Mouse (Mus musculus): ENCODE measurements around the gene Fbln1. TPM values are rescaled to one million over a fixed set of nuclear protein-coding genes. Genes with fewer than 3 reads are reported as not detected.

Fbln1 gene
- polyA plus RNA-seq, 1 experiment = 32.4 TPM

DNA sequence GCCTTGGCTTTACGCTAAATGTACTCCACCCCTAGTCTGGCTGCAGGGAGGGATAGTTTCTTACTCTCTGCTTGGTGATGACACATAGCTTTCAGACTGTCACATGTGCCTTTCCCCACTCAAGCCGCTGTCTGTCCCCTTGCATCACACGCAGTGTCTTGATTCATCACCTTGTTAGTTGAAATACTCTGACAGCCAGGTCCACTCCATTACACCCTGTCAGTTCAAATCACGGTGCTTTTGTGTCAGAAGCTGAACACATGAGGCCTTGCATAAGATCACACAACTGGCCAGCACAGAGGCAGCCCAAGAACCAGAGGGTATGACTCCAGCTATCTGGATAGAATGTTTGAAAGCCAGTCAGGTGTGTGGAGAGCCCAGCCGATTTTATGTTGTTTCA lies 73.2 kb downstream of the Fbln1 start:
- Histone ChIP-seq H3K4me3 (ENCODE audit: insufficient read depth, poor library complexity, severe bottlenecking) (no peak overlapping the region), H3K79me2 (ENCODE audit: control insufficient read depth, insufficient read depth) (no peaks in the 10 kb centered on the region), H3ac (ENCODE audit: control insufficient read depth, insufficient read length, low read depth) (no peak overlapping the region), H3K27me3 (ENCODE audit: control insufficient read depth, insufficient read depth, insufficient read length) (no peaks in the 10 kb centered on the region), H3K36me3 (ENCODE audit: control insufficient read depth, insufficient read depth) (no peaks in the 10 kb centered on the region), H3K79me3 (ENCODE audit: low read depth) (no peaks in the 10 kb centered on the region)
- no peak for TF ChIP-seq USF1 (IDR thresholded peaks at IDR 0.05; ENCODE audit: low read depth)
- TF ChIP-seq MYOG (IDR thresholded peaks at IDR 0.05; ENCODE audit: control insufficient read depth, extremely low read depth, insufficient read length) = no peak
- TF ChIP-seq CTCF (IDR thresholded peaks at IDR 0.05; ENCODE audit: control insufficient read depth, insufficient read depth, insufficient read length) = no peak
- TF ChIP-seq MYOD1 (IDR thresholded peaks at IDR 0.05; ENCODE audit: control insufficient read depth, insufficient read length, low read depth) = no peak
- TF ChIP-seq FOSL1 (IDR thresholded peaks at IDR 0.05; ENCODE audit: insufficient read depth, low read length, poor library complexity, severe bottlenecking) = no peak
- TF ChIP-seq CEBPB (IDR thresholded peaks at IDR 0.05; ENCODE audit: low read depth) = no peak

- Histone ChIP-seq H3K79me3 (ENCODE audit: low read depth) (no peaks in the 10 kb centered on the region), H3K79me2 (ENCODE audit: control insufficient read depth, insufficient read depth) (no peaks in the 10 kb centered on the region), H3K36me3 (ENCODE audit: control insufficient read depth, insufficient read depth) (no peaks in the 10 kb centered on the region), H3K4me3 (ENCODE audit: insufficient read depth, poor library complexity, severe bottlenecking) (no peak overlapping the region), H3ac (ENCODE audit: control insufficient read depth, insufficient read length, low read depth) (no peak overlapping the region), H3K27me3 (ENCODE audit: control insufficient read depth, insufficient read depth, insufficient read length) (no peaks in the 10 kb centered on the region)
- no peak for TF ChIP-seq FOSL1 (IDR thresholded peaks at IDR 0.05; ENCODE audit: insufficient read depth, low read length, poor library complexity, severe bottlenecking)
- TF ChIP-seq MYOG (IDR thresholded peaks at IDR 0.05; ENCODE audit: control insufficient read depth, extremely low read depth, insufficient read length) = no peak
- peak; percentile 60 for TF ChIP-seq CEBPB (IDR thresholded peaks at IDR 0.05; ENCODE audit: low read depth)
Measured at GRCm38 (mm10) chr15:85282021-85282420, 76.3 kb downstream of the Fbln1 start.

DNA sequence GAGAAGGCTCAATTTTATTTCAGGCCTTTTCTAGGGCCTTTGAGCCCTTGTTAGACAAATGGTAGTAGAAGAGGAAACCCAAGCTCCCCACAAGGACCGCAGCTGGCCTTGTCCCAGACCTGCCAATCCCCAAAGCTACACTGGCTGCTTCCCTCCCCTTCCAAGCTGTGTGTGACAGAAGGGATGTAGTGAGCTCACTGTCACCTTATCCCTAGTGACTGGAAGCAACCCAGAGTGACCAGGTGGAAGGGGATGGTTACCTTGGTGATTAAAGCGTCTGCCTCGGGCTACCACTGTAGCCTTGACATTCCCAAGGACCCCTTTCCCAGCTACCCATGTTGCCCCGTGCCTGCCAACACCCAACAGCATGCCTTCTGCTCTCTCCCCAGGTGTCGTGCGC lies 78.9 kb downstream of the Fbln1 start:
- no peaks in the 10 kb centered on the region for H3K36me3 ChIP-seq (ENCODE audit: control insufficient read depth, insufficient read depth)
- H3ac ChIP-seq (ENCODE audit: control insufficient read depth, insufficient read length, low read depth) = no peak overlapping the region
- no peaks in the 10 kb centered on the region for H3K27me3 ChIP-seq (ENCODE audit: control insufficient read depth, insufficient read depth, insufficient read length)
- H3K79me3 ChIP-seq (ENCODE audit: low read depth) = no peaks in the 10 kb centered on the region
- TF ChIP-seq MYOD1 (IDR thresholded peaks at IDR 0.05; ENCODE audit: control insufficient read depth, insufficient read length, low read depth) (no peak), USF1 (IDR thresholded peaks at IDR 0.05; ENCODE audit: low read depth) (no peak), FOSL1 (IDR thresholded peaks at IDR 0.05; ENCODE audit: insufficient read depth, low read length, poor library complexity, severe bottlenecking) (no peak), MYOG (IDR thresholded peaks at IDR 0.05; ENCODE audit: control insufficient read depth, extremely low read depth, insufficient read length) (no peak), MAX (IDR thresholded peaks at IDR 0.05) (no peak), CEBPB (IDR thresholded peaks at IDR 0.05; ENCODE audit: low read depth) (no peak), CTCF (IDR thresholded peaks at IDR 0.05; ENCODE audit: control insufficient read depth, insufficient read depth, insufficient read length) (no peak)
- H3K79me2 ChIP-seq (ENCODE audit: control insufficient read depth, insufficient read depth) = no peaks in the 10 kb centered on the region
- H3K4me3 ChIP-seq (ENCODE audit: insufficient read depth, poor library complexity, severe bottlenecking) = no peak overlapping the region

- Histone ChIP-seq H3K4me3 (ENCODE audit: insufficient read depth, poor library complexity, severe bottlenecking) (no peak overlapping the region), H3K36me3 (ENCODE audit: control insufficient read depth, insufficient read depth) (no peaks in the 10 kb centered on the region), H3ac (ENCODE audit: control insufficient read depth, insufficient read length, low read depth) (no peak overlapping the region), H3K79me2 (ENCODE audit: control insufficient read depth, insufficient read depth) (no peaks in the 10 kb centered on the region), H3K27me3 (ENCODE audit: control insufficient read depth, insufficient read depth, insufficient read length) (peaks cover 16% of the 10 kb centered on the region), H3K79me3 (ENCODE audit: low read depth) (no peaks in the 10 kb centered on the region)
- no peak for TF ChIP-seq CTCF (IDR thresholded peaks at IDR 0.05; ENCODE audit: control insufficient read depth, insufficient read depth, insufficient read length)
- no peak for TF ChIP-seq USF1 (IDR thresholded peaks at IDR 0.05; ENCODE audit: low read depth)
- no peak for TF ChIP-seq MAX (IDR thresholded peaks at IDR 0.05)
- TF ChIP-seq MYOG (IDR thresholded peaks at IDR 0.05; ENCODE audit: control insufficient read depth, extremely low read depth, insufficient read length) = no peak
- no peak for TF ChIP-seq FOSL1 (IDR thresholded peaks at IDR 0.05; ENCODE audit: insufficient read depth, low read length, poor library complexity, severe bottlenecking)
- TF ChIP-seq CEBPB (IDR thresholded peaks at IDR 0.05; ENCODE audit: low read depth) = no peak
- no peak for TF ChIP-seq MYOD1 (IDR thresholded peaks at IDR 0.05; ENCODE audit: control insufficient read depth, insufficient read length, low read depth)
Measured at GRCm38 (mm10) chr15:85294632-85295031, 88.9 kb downstream of the Fbln1 start.

DNA sequence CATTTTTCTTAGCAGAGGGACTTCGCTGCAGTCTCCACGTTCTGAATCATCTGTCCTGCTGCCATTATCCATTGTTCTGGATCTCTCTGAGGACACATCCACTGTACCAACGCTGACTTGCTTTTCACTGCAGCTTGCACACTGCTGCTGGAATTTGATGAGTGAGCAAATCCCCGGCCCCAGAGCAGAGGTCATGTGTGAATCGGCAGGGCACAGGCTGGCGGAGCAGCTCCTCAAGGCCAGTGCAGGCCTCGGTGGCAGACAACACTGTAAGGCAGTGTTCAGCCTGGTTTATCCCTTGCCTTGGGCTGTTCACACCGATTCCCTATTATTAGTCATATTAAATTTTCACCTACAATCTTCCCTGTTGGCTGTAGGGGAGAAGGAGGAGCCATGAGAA lies 89.8 kb downstream of the Fbln1 start:
- H3K79me3 ChIP-seq (ENCODE audit: low read depth) = no peaks in the 10 kb centered on the region
- H3ac ChIP-seq (ENCODE audit: control insufficient read depth, insufficient read length, low read depth) = no peak overlapping the region
- H3K27me3 ChIP-seq (ENCODE audit: control insufficient read depth, insufficient read depth, insufficient read length) = peaks cover 16% of the 10 kb centered on the region
- no peaks in the 10 kb centered on the region for H3K36me3 ChIP-seq (ENCODE audit: control insufficient read depth, insufficient read depth)
- no peak overlapping the region for H3K4me3 ChIP-seq (ENCODE audit: insufficient read depth, poor library complexity, severe bottlenecking)
- no peak for TF ChIP-seq MAX (IDR thresholded peaks at IDR 0.05)
- TF ChIP-seq MYOD1 (IDR thresholded peaks at IDR 0.05; ENCODE audit: control insufficient read depth, insufficient read length, low read depth) = no peak
- no peak for TF ChIP-seq CTCF (IDR thresholded peaks at IDR 0.05; ENCODE audit: control insufficient read depth, insufficient read depth, insufficient read length)
- no peak for TF ChIP-seq CEBPB (IDR thresholded peaks at IDR 0.05; ENCODE audit: low read depth)
- TF ChIP-seq FOSL1 (IDR thresholded peaks at IDR 0.05; ENCODE audit: insufficient read depth, low read length, poor library complexity, severe bottlenecking) = no peak
- TF ChIP-seq MYOG (IDR thresholded peaks at IDR 0.05; ENCODE audit: control insufficient read depth, extremely low read depth, insufficient read length) = no peak
- TF ChIP-seq USF1 (IDR thresholded peaks at IDR 0.05; ENCODE audit: low read depth) = no peak
- H3K79me2 ChIP-seq (ENCODE audit: control insufficient read depth, insufficient read depth) = no peaks in the 10 kb centered on the region

DNA sequence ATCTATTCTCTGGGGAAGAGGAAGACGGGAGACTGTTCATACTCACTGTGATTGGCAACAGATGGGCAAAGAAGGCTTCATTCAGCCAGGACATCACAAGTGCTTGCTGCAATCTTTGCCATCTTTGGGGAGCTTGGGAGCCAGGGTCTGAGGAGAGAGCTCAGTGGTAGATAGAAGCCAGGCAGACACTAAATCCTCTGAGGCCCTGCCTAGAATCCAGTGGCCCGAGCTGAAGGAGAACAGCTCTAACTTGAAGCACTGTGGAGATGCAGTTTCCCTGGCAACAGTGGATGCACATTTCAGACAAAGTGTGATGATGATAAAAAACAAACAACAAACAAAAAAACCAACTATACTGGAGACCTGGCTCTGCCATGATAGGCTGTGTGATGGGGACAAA lies 90.2 kb downstream of the Fbln1 start:
- H3ac ChIP-seq (ENCODE audit: control insufficient read depth, insufficient read length, low read depth) = no peak overlapping the region
- H3K27me3 ChIP-seq (ENCODE audit: control insufficient read depth, insufficient read depth, insufficient read length) = peaks cover 16% of the 10 kb centered on the region
- no peak overlapping the region for H3K4me3 ChIP-seq (ENCODE audit: insufficient read depth, poor library complexity, severe bottlenecking)
- no peaks in the 10 kb centered on the region for H3K36me3 ChIP-seq (ENCODE audit: control insufficient read depth, insufficient read depth)
- no peak for TF ChIP-seq MYOG (IDR thresholded peaks at IDR 0.05; ENCODE audit: control insufficient read depth, extremely low read depth, insufficient read length)
- TF ChIP-seq FOSL1 (IDR thresholded peaks at IDR 0.05; ENCODE audit: insufficient read depth, low read length, poor library complexity, severe bottlenecking) = no peak
- no peak for TF ChIP-seq USF1 (IDR thresholded peaks at IDR 0.05; ENCODE audit: low read depth)
- no peak for TF ChIP-seq CTCF (IDR thresholded peaks at IDR 0.05; ENCODE audit: control insufficient read depth, insufficient read depth, insufficient read length)
- no peak for TF ChIP-seq MAX (IDR thresholded peaks at IDR 0.05)
- no peak for TF ChIP-seq MYOD1 (IDR thresholded peaks at IDR 0.05; ENCODE audit: control insufficient read depth, insufficient read length, low read depth)
- TF ChIP-seq CEBPB (IDR thresholded peaks at IDR 0.05; ENCODE audit: low read depth) = no peak
- H3K79me3 ChIP-seq (ENCODE audit: low read depth) = no peaks in the 10 kb centered on the region
- H3K79me2 ChIP-seq (ENCODE audit: control insufficient read depth, insufficient read depth) = no peaks in the 10 kb centered on the region
